8 mouse cellular contexts compared by ENCODE assay signal in the genomic region with DNA sequence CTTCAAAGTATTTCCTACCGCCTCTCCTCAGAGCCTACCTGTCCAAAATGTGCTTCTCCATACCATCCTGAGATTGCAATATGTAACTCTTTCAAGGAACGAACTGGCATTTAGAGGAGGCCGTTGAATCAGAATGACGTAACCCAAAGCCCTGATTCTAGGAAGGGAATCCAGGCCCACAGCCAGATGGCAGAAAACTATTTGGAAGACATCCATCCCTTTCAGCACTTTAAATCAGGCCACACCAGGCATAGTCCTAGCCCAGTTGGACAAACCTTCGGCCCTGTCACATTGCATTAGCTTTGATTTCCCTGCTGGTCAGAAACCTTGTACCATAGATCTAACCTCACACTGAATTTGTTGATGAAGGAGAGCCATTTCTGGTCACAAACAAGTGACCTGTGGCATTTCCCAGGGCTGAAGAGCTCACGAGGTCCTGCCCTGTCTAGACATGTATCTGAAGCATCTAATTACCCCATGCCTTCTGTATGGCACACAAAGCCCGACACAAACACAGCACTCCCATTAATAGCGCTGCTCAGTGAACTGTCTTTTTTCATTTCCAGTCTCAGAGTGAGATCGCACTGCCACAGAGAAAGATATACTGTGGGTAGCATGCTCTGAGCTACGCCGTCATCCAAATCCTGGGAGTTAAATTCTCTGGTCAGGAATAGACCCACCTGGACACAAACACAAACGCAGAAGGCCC. TPM values are rescaled to one million over a fixed set of nuclear protein-coding genes. Genes with fewer than 3 reads are reported as not detected.
DNase-seq lines count a peak whose midpoint lies in the region.

No protein-coding gene starts in this region.

- peak; percentile 98 for DNase-seq in adipocyte (ENCODE audit: low spot score)
- peak; percentile 90 for DNase-seq in brain, adult 2 months (ENCODE audit: low read depth, low spot score)
- peak; percentile 14 to 20 for DNase-seq in frontal cortex, postnatal 25 days (ENCODE audit: low spot score in 2 of 2)
- DNase-seq in kidney, adult 8-10 months, result peak; percentile 38 to 55
- DNase-seq in lung, adult 18-20 months, result peak; percentile 45 to 60
- peak; percentile 65 for DNase-seq in right cerebral cortex, adult 18-20 months
- no peak for DNase-seq in spleen, postnatal 36 days (ENCODE audit: low spot score in 2 of 2)
- no peak for DNase-seq in thymus, postnatal 0 days (ENCODE audit: low spot score)

RNA-seq across cellular contexts. Expression of gene Thbs1, which starts 38.3 kb away (rescaled TPM):
- polyA plus RNA-seq in thymus, postnatal 0 days (2015; fragmentation: Nextera tagmentation; extraction: Ambion mirVana), result 1.5 and 1.8 TPM in 2 replicates

Comparison
In these comparisons a context has a peak if more than half of its experiments do, and no peak if none do; other contexts are left out.
1. DNase-seq: peak in adipocyte (single experiment), brain, adult 2 months (single experiment), frontal cortex, postnatal 25 days (2 of 2), kidney, adult 8-10 months (2 of 2), lung, adult 18-20 months (2 of 2) and right cerebral cortex, adult 18-20 months (single experiment); none in spleen, postnatal 36 days (0 of 2) and thymus, postnatal 0 days (single experiment).